Mouse (Mus musculus): ENCODE measurements around the gene Slc16a10. TPM values are rescaled to one million over a fixed set of nuclear protein-coding genes. Genes with fewer than 3 reads are reported as not detected.

The Slc16a10 gene
- polyA plus RNA-seq, 1 experiment from 2014 or later: 7.3 TPM

DNA sequence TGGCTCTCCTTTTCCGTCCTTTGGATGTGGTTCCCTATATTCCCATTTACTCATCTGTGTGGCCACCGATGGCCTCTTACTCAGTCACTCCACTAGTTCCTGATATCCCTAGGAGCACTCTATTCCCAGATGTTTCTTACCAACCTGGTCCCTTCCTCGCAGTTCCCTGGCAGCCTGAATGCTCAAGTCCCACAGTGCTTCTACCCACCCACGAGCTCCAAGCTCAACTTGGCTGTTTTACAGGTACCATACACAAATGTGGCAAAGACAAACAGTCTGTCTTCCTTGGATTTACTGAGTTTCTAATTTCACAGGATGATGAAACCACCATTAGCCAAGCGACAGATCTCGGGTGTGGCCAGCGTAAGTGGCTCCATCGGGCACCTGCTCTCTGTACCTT, 87.6 kb downstream of the Slc16a10 start:
- DNase-seq (ENCODE audit: low spot score) (no peak), ATAC-seq (no peak)
- no peak overlapping the region for H3K9ac ChIP-seq (replicated peaks; ENCODE audit: low read depth)
- H3K4me2 ChIP-seq (replicated peaks; ENCODE audit: low read depth, low read length): no peak overlapping the region
- no peak overlapping the region for H3K27ac ChIP-seq (ENCODE audit: low read length)
- H3K9me3 ChIP-seq (ENCODE audit: low read length): no peaks in the 10 kb centered on the region
- H3K4me1 ChIP-seq (ENCODE audit: insufficient read depth, low read depth, low read length): no peaks in the 10 kb centered on the region
- no peaks in the 10 kb centered on the region for H3K27me3 ChIP-seq (replicated peaks; ENCODE audit: insufficient read depth, low read length)
- no peak overlapping the region for H3K4me3 ChIP-seq (ENCODE audit: low read depth, low read length)
- H3K36me3 ChIP-seq (ENCODE audit: insufficient read depth, low read length): no peaks in the 10 kb centered on the region
- no peak for TF ChIP-seq CTCF (IDR thresholded peaks at IDR 0.05)
- no peak for TF ChIP-seq EP300 (IDR thresholded peaks at IDR 0.05)
- 87% methylated on average over 8 of the region's 8 CpGs for WGBS

DNA sequence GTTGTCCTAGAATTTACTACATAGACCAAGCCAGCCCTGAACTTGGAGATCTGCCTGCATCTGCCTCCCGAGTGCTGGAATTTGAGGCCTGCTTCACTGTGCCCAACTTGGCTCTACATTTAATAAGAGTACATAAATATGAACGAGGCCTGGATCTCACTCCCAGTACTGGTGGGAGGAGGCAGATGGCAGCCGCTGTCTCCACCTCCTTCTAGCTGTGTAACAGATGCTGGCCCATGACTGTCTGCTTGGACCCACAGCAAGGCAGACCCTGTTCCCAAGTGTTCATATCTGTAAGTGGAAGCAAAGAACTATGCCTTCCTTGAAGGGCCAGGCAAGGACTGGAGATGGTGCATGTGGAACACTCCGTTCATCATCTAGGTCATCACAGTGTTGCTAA, 88.2 kb downstream of the Slc16a10 start:
- no peaks in the 10 kb centered on the region for H3K27me3 ChIP-seq (replicated peaks; ENCODE audit: insufficient read depth, low read length)
- no peak for ATAC-seq
- no peaks in the 10 kb centered on the region for H3K36me3 ChIP-seq (ENCODE audit: insufficient read depth, low read length)
- DNase-seq (ENCODE audit: low spot score): no peak
- no peak for TF ChIP-seq CTCF (IDR thresholded peaks at IDR 0.05)
- no peak for TF ChIP-seq EP300 (IDR thresholded peaks at IDR 0.05)
- no peak overlapping the region for H3K27ac ChIP-seq (ENCODE audit: low read length)
- H3K4me3 ChIP-seq (ENCODE audit: low read depth, low read length): no peak overlapping the region
- no peaks in the 10 kb centered on the region for H3K4me1 ChIP-seq (ENCODE audit: insufficient read depth, low read depth, low read length)
- H3K4me2 ChIP-seq (replicated peaks; ENCODE audit: low read depth, low read length): no peak overlapping the region
- 88% methylated on average over 4 of the region's 4 CpGs for WGBS
- no peak overlapping the region for H3K9ac ChIP-seq (replicated peaks; ENCODE audit: low read depth)
- H3K9me3 ChIP-seq (ENCODE audit: low read length): no peaks in the 10 kb centered on the region

DNA sequence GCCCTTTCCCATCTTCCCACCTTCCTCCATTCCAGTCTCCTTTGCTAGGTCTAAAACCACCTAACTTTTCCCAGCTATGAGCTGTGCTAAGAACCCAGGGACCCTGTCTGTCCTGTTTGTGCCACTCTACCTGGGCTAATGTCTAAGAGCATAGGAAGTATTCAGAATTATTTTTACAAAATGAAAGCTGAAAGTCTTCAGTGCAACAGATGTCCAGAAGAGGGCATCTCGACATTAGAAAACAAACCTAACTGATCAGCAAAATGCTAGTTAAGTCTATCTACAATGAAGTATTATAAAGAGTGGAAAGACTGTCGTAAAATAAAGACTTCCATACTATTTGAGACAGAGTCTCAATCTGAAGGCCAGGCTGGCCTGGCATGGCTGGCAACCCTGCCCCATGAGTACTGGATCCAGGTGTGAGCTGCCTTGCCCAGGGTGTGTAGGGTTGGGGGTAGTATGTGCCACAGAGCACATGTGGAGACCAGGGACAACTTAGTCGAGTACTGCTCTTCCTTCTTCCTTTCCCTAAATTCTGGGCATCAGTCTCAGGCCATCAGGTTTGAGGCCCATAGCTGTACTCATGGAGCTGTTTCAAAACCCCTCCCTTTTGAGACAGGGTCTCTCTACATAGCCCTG, 88.7 kb downstream of the Slc16a10 start:
- Histone ChIP-seq H3K27ac (ENCODE audit: low read length) (no peak overlapping the region), H3K9me3 (ENCODE audit: low read length) (no peaks in the 10 kb centered on the region), H3K9ac (replicated peaks; ENCODE audit: low read depth) (no peak overlapping the region), H3K36me3 (ENCODE audit: insufficient read depth, low read length) (no peaks in the 10 kb centered on the region), H3K4me1 (ENCODE audit: insufficient read depth, low read depth, low read length) (no peaks in the 10 kb centered on the region), H3K4me3 (ENCODE audit: low read depth, low read length) (no peak overlapping the region), H3K27me3 (replicated peaks; ENCODE audit: insufficient read depth, low read length) (no peaks in the 10 kb centered on the region), H3K4me2 (replicated peaks; ENCODE audit: low read depth, low read length) (no peak overlapping the region)
- TF ChIP-seq CTCF (IDR thresholded peaks at IDR 0.05) (peak; percentile 80), EP300 (IDR thresholded peaks at IDR 0.05) (no peak)
- DNase-seq (ENCODE audit: low spot score) (peak; percentile 83), ATAC-seq (peak; percentile 37; the same call in 1 of the 2 replicates)
- WGBS: 40% methylated on average over 3 of the region's 3 CpGs

DNA sequence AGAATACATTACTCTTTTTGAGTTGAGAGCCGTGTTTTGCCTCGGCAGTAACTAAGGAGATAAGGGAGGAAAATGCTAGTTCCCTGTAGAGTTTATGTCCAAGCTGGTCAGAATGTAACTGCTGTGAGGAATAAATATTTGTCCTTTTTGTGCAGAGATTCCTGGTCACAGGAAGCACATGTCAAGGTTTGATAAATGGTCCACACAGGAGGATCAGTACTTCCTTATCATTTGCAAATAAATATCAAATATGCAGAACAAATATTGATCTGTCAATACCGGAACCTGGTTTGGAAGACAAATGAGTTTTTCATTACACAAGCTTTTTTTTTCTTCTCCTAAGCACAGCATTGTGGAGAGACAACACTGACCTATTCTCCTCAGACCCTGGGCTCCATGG, 90.1 kb downstream of the Slc16a10 start:
- DNase-seq (ENCODE audit: low spot score) (no peak), ATAC-seq (no peak)
- H3K4me2 ChIP-seq (replicated peaks; ENCODE audit: low read depth, low read length): no peak overlapping the region
- 32% methylated on average over 3 of the region's 3 CpGs for WGBS
- H3K9ac ChIP-seq (replicated peaks; ENCODE audit: low read depth): no peak overlapping the region
- no peaks in the 10 kb centered on the region for H3K9me3 ChIP-seq (ENCODE audit: low read length)
- H3K4me3 ChIP-seq (ENCODE audit: low read depth, low read length): no peak overlapping the region
- no peak overlapping the region for H3K27ac ChIP-seq (ENCODE audit: low read length)
- no peaks in the 10 kb centered on the region for H3K4me1 ChIP-seq (ENCODE audit: insufficient read depth, low read depth, low read length)
- H3K36me3 ChIP-seq (ENCODE audit: insufficient read depth, low read length): no peaks in the 10 kb centered on the region
- no peak for TF ChIP-seq EP300 (IDR thresholded peaks at IDR 0.05)
- TF ChIP-seq CTCF (IDR thresholded peaks at IDR 0.05): no peak
- H3K27me3 ChIP-seq (replicated peaks; ENCODE audit: insufficient read depth, low read length): no peaks in the 10 kb centered on the region

DNA sequence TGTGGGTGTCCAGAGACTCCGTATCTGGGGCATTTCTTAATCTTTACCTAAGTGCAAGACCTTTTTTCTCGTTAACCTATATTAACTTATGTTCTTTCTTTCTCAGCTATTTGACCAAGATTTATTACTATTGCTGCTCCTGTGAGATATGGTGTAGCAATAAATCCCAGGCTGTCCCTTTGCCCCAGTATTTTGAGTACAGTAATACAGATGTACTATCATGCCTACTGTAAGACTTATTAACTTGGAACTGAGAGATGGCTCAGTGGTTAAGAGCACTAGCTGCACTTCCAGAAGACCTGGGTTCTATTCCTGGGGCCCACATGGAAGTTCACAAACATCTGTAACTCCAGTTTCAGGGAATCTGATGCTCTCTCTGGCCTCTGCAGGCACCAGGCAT, 91.3 kb downstream of the Slc16a10 start:
- no peak overlapping the region for H3K4me2 ChIP-seq (replicated peaks; ENCODE audit: low read depth, low read length)
- H3K4me3 ChIP-seq (ENCODE audit: low read depth, low read length): no peak overlapping the region
- H3K4me1 ChIP-seq (ENCODE audit: insufficient read depth, low read depth, low read length): no peaks in the 10 kb centered on the region
- H3K9me3 ChIP-seq (ENCODE audit: low read length): no peaks in the 10 kb centered on the region
- 91% methylated on average over 2 of the region's 2 CpGs for WGBS
- no peak for TF ChIP-seq EP300 (IDR thresholded peaks at IDR 0.05)
- TF ChIP-seq CTCF (IDR thresholded peaks at IDR 0.05): no peak
- DNase-seq (ENCODE audit: low spot score) (no peak), ATAC-seq (no peak)
- no peak overlapping the region for H3K27ac ChIP-seq (ENCODE audit: low read length)
- H3K9ac ChIP-seq (replicated peaks; ENCODE audit: low read depth): no peak overlapping the region
- H3K27me3 ChIP-seq (replicated peaks; ENCODE audit: insufficient read depth, low read length): no peaks in the 10 kb centered on the region
- H3K36me3 ChIP-seq (ENCODE audit: insufficient read depth, low read length): no peaks in the 10 kb centered on the region

DNA sequence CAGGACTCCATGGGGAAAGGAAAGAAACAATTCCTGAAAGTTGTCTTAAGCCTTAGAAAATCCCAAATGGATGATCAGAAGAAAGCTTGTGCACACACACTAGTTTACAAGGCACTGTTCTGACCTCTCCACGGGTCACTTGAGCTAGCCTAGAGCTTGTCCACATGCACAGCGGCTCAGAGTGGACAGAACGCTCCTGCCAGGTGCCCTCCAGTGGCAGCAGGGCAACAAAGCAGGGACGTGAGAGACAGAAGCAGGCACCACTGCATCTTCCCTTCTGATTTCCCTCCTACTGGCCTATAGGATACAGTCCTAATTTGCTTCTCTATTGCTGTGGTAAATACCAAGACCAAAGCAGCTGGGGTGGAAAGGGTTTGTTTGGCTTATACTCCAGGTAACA, 100.7 kb downstream of the Slc16a10 start:
- 19% methylated on average over 4 of the region's 4 CpGs for WGBS
- no peak overlapping the region for H3K27ac ChIP-seq (ENCODE audit: low read length)
- no peak overlapping the region for H3K9ac ChIP-seq (replicated peaks; ENCODE audit: low read depth)
- no peak overlapping the region for H3K4me3 ChIP-seq (ENCODE audit: low read depth, low read length)
- no peak for TF ChIP-seq EP300 (IDR thresholded peaks at IDR 0.05)
- TF ChIP-seq CTCF (IDR thresholded peaks at IDR 0.05): peak; percentile 55
- H3K27me3 ChIP-seq (replicated peaks; ENCODE audit: insufficient read depth, low read length): no peaks in the 10 kb centered on the region
- H3K4me1 ChIP-seq (ENCODE audit: insufficient read depth, low read depth, low read length): no peaks in the 10 kb centered on the region
- ATAC-seq (no peak), DNase-seq (ENCODE audit: low spot score) (no peak)
- no peaks in the 10 kb centered on the region for H3K36me3 ChIP-seq (ENCODE audit: insufficient read depth, low read length)
- no peaks in the 10 kb centered on the region for H3K9me3 ChIP-seq (ENCODE audit: low read length)
- no peak overlapping the region for H3K4me2 ChIP-seq (replicated peaks; ENCODE audit: low read depth, low read length)
